Mouse (Mus musculus) midbrain, embryonic 13.5 days (tissue): ENCODE data around the gene Apbb2. TPM values are rescaled to one million over a fixed set of nuclear protein-coding genes. Genes with fewer than 3 reads are reported as not detected.

Source experiments
- ATAC-seq: fragments of 200-750 bp; cut with Nextera tagmentation; 2 replicates; pipeline ENCODE4 v1.8.0; 2017; ENCODE audit warnings: mild to moderate bottlenecking, moderate TSS enrichment, moderate library complexity
- H3K27ac ChIP-seq: fragments of 300-500 bp; sonication (generic); 2 replicates; pipeline ENCODE4 v1.5.1; 2015; ENCODE audit warnings: inconsistent platforms, mild to moderate bottlenecking, moderate library complexity
- H3K27me3 ChIP-seq: fragments of 300-500 bp; sonication (generic); 2 replicates; pipeline ENCODE4 v1.6.1; 2015; ENCODE audit warnings: mild to moderate bottlenecking, inconsistent platforms
- H3K36me3 ChIP-seq: fragments of 300-500 bp; sonication (generic); 2 replicates; pipeline ENCODE4 v1.6.1; 2015; ENCODE audit warnings: mild to moderate bottlenecking, inconsistent platforms
- H3K4me1 ChIP-seq: fragments of 300-500 bp; sonication (generic); replicated peaks from 2 replicates; pipeline ENCODE4 v1.6.1; 2015; ENCODE audit warnings: inconsistent platforms
- H3K4me2 ChIP-seq: fragments of 300-500 bp; sonication (generic); replicated peaks from 2 replicates; pipeline ENCODE4 v1.6.1; 2015; ENCODE audit warnings: moderate library complexity, mild to moderate bottlenecking, inconsistent platforms
- H3K4me3 ChIP-seq: fragments of 300-500 bp; sonication (generic); replicated peaks from 2 replicates; pipeline ENCODE4 v1.5.1; 2015; ENCODE audit warnings: mild to moderate bottlenecking, inconsistent platforms
- H3K9ac ChIP-seq: fragments of 300-500 bp; sonication (generic); replicated peaks from 2 replicates; pipeline ENCODE4 v1.6.1; 2015; ENCODE audit warnings: mild to moderate bottlenecking, inconsistent platforms
- H3K9me3 ChIP-seq: fragments of 300-500 bp; sonication (generic); 2 replicates; pipeline ENCODE4 v1.6.1; 2016; ENCODE audit warnings: mild to moderate bottlenecking, inconsistent platforms
- WGBS: fragments of 180-500 bp; shearing (Covaris S2); methylation state at CpG from one replicate; pipeline ENCODE4 v1.1.7; 2015; 5-methylcytosine and 5-hydroxymethylcytosine counted together
- polyA plus RNA-seq: library from polyadenylated mRNA; unstranded; fragments of >200 nt; fragmentation: Nextera tagmentation; extraction: Ambion mirVana; gene quantifications from 2 replicates; pipeline ENCODE4 v1.2.1, GENCODE M21; 2015

The Apbb2 gene
- polyA plus RNA-seq, 1 experiment from 2014 or later = 93.4 TPM

DNA sequence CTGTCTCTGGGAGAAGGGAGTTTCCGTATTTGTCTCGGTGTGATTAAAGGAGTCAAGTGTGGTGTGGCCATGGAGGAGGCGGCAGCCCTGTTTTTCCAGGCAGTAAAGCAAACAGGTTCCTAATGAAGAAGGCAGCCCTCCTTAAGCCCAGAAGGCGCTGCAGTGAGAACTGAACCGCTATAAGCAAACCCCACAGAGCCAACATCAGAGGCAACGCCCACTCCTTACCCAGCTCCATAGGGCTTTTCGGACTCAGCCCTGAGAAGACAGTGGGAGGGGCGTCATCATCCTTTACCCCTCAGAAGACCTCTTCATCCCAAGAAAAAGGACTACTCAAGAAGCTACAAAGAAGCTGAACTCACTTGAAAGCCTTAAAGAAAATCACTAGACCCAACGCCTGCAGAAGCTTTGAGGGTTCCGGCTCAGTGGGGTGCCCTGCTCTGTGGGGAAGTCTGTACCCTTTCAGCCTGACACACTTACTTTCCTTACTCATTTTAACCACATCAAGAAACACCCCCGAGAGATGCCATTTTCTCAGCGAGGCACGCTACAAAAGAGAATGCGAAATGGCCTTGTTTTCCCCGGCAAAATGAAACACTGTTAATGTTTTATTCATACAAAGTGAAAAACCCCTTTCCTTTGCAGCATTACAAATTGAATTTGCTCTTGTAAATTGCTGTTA, 258.7 kb downstream of the Apbb2 start:
- H3K36me3 ChIP-seq = peaks cover 11% of the 10 kb centered on the region; the same call in 1 of the 2 replicates
- WGBS = 31% methylated on average over 15 of the region's 15 CpGs
- H3K4me2 ChIP-seq = peak overlapping the region; percentile 17; the same call in 1 of the 2 replicates
- H3K4me3 ChIP-seq = no peak overlapping the region
- ATAC-seq = peak; percentile 51
- peaks cover 40% of the 10 kb centered on the region for H3K4me1 ChIP-seq
- H3K9ac ChIP-seq = no peak overlapping the region
- no peaks in the 10 kb centered on the region for H3K9me3 ChIP-seq
- peak overlapping the region; percentile 45; the same call in 1 of the 2 replicates for H3K27ac ChIP-seq
- no peaks in the 10 kb centered on the region for H3K27me3 ChIP-seq

DNA sequence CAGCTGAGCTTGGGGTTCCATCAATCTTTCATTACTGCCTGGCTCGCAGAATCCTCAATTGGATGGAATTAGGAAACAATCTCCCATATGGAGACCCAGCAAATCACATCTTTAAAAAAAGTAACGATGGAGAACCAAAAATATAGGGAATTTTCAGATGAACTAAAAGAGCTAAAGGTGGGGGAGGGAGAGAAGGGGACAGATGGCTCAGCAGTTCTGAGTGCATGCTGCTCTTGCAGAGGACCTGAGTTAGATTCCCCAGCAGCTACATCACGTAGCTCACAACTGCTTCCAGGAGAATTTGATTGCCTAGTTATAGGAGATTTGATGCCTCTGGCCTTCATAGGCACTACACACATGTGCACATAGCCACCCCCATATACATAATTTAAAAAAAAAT, 263.4 kb downstream of the Apbb2 start:
- Histone ChIP-seq H3K27ac (no peak overlapping the region), H3K9ac (no peak overlapping the region), H3K9me3 (no peaks in the 10 kb centered on the region), H3K4me2 (no peak overlapping the region), H3K27me3 (no peaks in the 10 kb centered on the region), H3K4me1 (peaks cover 19% of the 10 kb centered on the region), H3K36me3 (0 out of 2 replicates have a peak, but pooled peaks cover 8% of the 10 kb centered on the region), H3K4me3 (no peak overlapping the region)
- WGBS = 75% methylated on average over 3 of the region's 3 CpGs
- no peak for ATAC-seq

DNA sequence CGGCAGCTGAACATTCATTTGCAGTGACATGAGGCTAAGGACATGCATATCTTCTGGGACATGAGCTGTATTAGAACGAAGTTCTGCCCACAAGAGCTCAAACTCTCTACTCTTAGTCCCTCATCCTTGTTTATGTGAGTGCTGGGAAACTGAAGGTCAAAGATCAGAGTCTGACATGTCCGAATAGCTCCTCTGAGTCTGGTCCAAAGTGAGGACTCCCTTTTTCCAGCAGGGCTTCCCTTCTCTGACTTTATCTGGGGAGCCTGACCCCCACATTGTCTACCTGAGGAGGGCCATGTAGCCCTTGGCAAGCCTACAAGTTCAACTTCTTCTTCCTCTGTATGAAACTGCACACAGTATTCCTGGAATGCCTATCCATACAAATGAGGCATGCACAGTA, 264.7 kb downstream of the Apbb2 start:
- ATAC-seq = no peak
- WGBS = 73% methylated on average over 3 of the region's 3 CpGs
- no peak overlapping the region for H3K4me2 ChIP-seq
- H3K4me3 ChIP-seq = no peak overlapping the region
- H3K27me3 ChIP-seq = no peaks in the 10 kb centered on the region
- no peaks in the 10 kb centered on the region for H3K9me3 ChIP-seq
- H3K9ac ChIP-seq = no peak overlapping the region
- peaks cover 7% of the 10 kb centered on the region for H3K4me1 ChIP-seq
- 0 out of 2 replicates have a peak, but pooled peaks cover 12% of the 10 kb centered on the region for H3K36me3 ChIP-seq
- no peak overlapping the region for H3K27ac ChIP-seq

DNA sequence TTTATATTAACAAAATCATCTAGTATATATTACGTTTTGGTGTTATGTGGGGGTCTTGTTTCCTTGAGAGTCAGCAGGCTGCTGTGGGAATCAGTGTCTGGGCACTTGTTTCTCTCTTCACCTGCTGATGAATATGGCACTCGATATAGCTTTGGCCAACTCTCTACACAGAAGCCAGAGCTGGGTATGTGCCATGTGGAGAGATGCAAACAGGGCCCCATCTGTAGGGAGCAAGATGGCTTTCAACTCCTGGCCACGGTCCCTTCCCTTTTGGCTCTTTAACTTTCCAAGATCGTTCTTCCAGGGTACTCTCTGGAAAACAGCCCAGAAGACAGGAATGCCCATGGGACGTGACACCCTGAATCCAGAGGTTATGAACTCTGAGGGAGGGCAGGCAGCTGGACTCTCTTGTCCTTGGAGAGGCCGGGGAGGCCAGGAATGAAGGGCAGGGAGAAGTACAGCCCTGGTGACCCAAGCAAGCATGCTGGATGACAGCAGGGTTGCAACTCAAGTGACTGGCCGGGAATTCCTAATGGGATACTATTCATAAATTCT, 266.7 kb downstream of the Apbb2 start:
- WGBS = 95% methylated on average over 7 of the region's 7 CpGs
- H3K9me3 ChIP-seq = no peaks in the 10 kb centered on the region
- no peak overlapping the region for H3K4me3 ChIP-seq
- H3K9ac ChIP-seq = no peak overlapping the region
- H3K4me2 ChIP-seq = no peak overlapping the region
- ATAC-seq = no peak
- H3K27me3 ChIP-seq = no peaks in the 10 kb centered on the region
- no peak overlapping the region for H3K27ac ChIP-seq
- 0 out of 2 replicates have a peak, but pooled peaks cover 12% of the 10 kb centered on the region for H3K36me3 ChIP-seq
- H3K4me1 ChIP-seq = peaks cover 7% of the 10 kb centered on the region; the same call in 1 of the 2 replicates

DNA sequence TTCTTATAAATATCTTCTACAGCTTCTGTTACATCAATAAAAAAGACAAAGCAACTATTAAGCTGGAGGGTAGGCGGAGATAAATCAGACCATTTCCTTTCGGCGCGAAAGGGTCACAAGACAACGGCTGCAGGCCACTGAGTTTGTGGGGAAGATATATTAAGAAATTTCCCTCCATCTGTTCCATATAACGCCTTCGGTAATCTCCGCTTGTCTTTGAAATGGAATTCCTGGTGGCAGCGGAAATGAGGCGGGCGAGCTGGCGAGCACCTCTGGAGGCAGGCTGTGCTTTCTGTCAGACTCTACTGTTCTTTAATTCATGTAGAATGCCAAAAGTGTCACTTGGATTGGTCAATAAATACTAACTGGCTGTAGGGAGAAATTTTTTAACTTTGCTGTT, 267.5 kb downstream of the Apbb2 start:
- Histone ChIP-seq H3K27ac (no peak overlapping the region), H3K4me3 (no peak overlapping the region), H3K36me3 (0 out of 2 replicates have a peak, but pooled peaks cover 12% of the 10 kb centered on the region), H3K9me3 (no peaks in the 10 kb centered on the region), H3K4me2 (no peak overlapping the region), H3K27me3 (no peaks in the 10 kb centered on the region), H3K4me1 (peaks cover 7% of the 10 kb centered on the region; the same call in 1 of the 2 replicates), H3K9ac (no peak overlapping the region)
- 85% methylated on average over 12 of the region's 12 CpGs for WGBS
- ATAC-seq = no peak

DNA sequence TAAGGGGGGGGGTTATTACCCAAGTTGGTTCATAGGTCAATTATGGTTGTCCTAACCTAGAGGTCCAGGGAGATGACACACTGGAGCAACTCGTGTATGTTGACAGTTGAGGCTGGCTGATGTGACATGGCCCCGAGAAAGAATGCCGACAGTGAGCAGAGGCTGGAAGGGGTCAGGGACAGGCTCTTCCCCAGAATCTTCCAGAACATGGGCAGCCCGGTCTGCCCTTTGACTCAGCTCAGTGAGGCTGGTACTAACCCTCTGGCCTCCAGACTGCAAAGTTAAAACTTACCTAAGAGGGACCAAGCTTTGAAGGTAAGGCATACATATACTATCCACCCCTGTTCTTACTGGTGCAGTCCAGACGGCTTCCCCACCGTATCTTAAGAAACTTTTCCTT, 268.0 kb downstream of the Apbb2 start:
- H3K4me2 ChIP-seq = no peak overlapping the region
- H3K9me3 ChIP-seq = no peaks in the 10 kb centered on the region
- 89% methylated on average over 6 of the region's 6 CpGs for WGBS
- no peak overlapping the region for H3K4me3 ChIP-seq
- H3K36me3 ChIP-seq = 0 out of 2 replicates have a peak, but pooled peaks cover 12% of the 10 kb centered on the region
- no peak overlapping the region for H3K9ac ChIP-seq
- ATAC-seq = no peak
- no peaks in the 10 kb centered on the region for H3K27me3 ChIP-seq
- H3K27ac ChIP-seq = no peak overlapping the region
- peaks cover 7% of the 10 kb centered on the region; the same call in 1 of the 2 replicates for H3K4me1 ChIP-seq

DNA sequence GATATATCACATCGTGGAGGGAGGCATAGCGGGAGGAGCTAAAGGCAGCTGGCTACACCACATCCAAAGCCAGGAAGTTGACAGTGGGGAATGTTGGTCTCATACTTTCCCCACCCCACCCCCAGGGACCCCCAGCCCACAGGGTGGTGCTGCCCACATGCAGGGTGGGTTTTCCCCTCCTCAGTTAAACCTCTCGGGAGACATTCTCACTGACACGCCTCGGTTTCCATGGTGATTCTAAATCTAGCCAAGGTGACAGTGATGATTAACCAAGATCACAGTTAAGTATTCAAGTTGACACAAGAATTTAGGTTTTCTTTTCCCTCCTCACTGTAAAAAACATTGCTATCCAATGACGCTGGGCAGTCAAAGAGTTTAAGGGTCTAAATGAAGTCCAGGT, 270.2 kb downstream of the Apbb2 start:
- no peak for ATAC-seq
- WGBS = 81% methylated on average over 6 of the region's 6 CpGs
- no peaks in the 10 kb centered on the region for H3K9me3 ChIP-seq
- no peak overlapping the region for H3K4me2 ChIP-seq
- no peaks in the 10 kb centered on the region for H3K27me3 ChIP-seq
- no peak overlapping the region for H3K4me3 ChIP-seq
- 0 out of 2 replicates have a peak, but pooled peaks cover 12% of the 10 kb centered on the region for H3K36me3 ChIP-seq
- peaks cover 1% of the 10 kb centered on the region; the same call in 1 of the 2 replicates for H3K4me1 ChIP-seq
- H3K9ac ChIP-seq = no peak overlapping the region
- H3K27ac ChIP-seq = no peak overlapping the region

DNA sequence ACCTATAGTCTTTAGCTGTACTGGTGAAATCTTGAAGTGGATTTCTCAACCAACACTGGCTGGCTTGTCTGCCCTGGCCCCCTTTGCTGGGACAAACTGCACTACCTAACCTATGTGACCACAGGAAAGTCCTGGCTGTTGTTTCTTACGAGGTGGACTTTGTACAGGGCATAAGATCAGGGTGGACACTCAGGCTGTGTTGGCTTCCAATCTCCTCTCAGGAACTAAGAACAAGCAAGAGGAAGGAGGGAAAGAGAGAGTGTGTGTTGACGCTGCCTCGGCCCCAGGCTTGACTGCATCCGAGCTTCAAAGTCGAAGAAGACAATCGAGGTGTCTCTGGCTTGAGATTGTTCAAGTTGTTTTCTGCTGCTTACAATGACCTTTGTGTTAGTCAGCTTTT, 271.8 kb downstream of the Apbb2 start:
- Histone ChIP-seq H3K9me3 (no peaks in the 10 kb centered on the region), H3K4me1 (peaks cover 6% of the 10 kb centered on the region; the same call in 1 of the 2 replicates), H3K36me3 (0 out of 2 replicates have a peak, but pooled peaks cover 4% of the 10 kb centered on the region), H3K4me3 (no peak overlapping the region), H3K4me2 (no peak overlapping the region), H3K27me3 (no peaks in the 10 kb centered on the region), H3K27ac (no peak overlapping the region), H3K9ac (no peak overlapping the region)
- WGBS = 88% methylated on average over 6 of the region's 6 CpGs
- no peak for ATAC-seq

DNA sequence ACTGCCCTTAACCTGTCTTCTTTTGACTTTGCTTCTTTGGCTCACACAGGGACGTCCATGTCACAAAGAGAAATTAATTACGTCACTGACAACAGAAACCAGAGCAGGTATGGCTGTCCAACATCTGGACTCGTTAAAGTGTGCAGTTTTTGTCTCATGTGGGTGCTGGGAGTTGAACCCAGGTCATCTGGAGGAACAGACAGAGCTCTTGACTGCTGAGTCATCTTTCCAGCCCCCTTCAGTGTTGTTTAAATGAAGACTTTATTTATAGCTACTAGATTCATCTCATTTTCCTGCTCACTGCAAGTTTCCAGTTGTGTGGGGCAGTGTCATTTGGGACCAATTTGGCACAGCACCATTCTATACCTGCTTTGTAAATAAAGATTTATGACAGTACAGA, 273.4 kb downstream of the Apbb2 start:
- ATAC-seq = no peak
- H3K27ac ChIP-seq = no peak overlapping the region
- no peak overlapping the region for H3K9ac ChIP-seq
- no peak overlapping the region for H3K4me2 ChIP-seq
- no peaks in the 10 kb centered on the region for H3K27me3 ChIP-seq
- H3K36me3 ChIP-seq = 0 out of 2 replicates have a peak, but pooled peaks cover 3% of the 10 kb centered on the region
- WGBS = 63% methylated on average over 3 of the region's 3 CpGs
- no peaks in the 10 kb centered on the region for H3K9me3 ChIP-seq
- H3K4me3 ChIP-seq = no peak overlapping the region
- H3K4me1 ChIP-seq = peaks cover 22% of the 10 kb centered on the region

DNA sequence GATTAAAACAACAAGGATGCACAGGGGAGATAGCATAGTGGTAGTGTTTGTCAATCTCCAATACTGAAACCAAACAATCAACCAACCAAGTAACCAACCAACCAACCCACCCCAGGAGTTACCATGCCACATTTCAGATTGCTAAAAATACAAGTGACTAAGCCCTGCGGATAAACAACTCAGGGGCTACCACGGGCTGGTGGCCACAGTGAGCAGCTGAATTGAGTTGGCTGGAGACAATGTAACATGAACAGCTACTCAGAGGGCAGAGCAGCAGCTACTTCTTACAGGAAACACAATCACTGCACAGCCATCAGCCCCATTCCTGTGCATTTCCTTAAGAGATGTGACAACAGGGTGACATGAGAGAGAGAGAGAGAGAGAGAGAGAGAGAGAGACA, 274.4 kb downstream of the Apbb2 start:
- Histone ChIP-seq H3K4me3 (no peak overlapping the region), H3K9me3 (no peaks in the 10 kb centered on the region), H3K36me3 (no peaks in the 10 kb centered on the region), H3K4me2 (no peak overlapping the region), H3K27ac (no peak overlapping the region), H3K4me1 (peaks cover 25% of the 10 kb centered on the region), H3K27me3 (no peaks in the 10 kb centered on the region), H3K9ac (no peak overlapping the region)
- no peak for ATAC-seq
- WGBS = 70% methylated on average over 2 of the region's 2 CpGs

DNA sequence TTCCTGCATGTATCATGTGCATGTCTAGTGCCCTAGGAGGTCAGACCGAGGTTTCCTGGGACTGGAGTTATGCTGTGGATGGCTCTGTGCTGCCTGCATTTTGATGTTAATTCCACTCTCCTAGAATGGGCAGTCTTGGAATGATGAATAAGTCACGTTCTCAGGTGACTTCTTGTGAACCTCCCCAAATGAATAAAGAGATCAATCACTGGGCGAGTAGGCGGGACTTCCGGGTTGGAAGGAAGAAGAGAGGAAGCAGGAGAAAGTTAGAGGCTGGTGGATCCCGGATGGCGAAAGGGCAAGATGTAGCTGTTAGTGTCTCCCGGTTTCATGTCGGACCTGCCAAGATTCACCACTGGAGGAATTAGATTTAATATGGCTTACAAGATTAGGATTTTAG, 276.3 kb downstream of the Apbb2 start:
- H3K4me2 ChIP-seq = no peak overlapping the region
- peaks cover 44% of the 10 kb centered on the region for H3K4me1 ChIP-seq
- 0 out of 2 replicates have a peak, but pooled peaks cover 5% of the 10 kb centered on the region for H3K27me3 ChIP-seq
- H3K27ac ChIP-seq = no peak overlapping the region
- no peak overlapping the region for H3K9ac ChIP-seq
- no peaks in the 10 kb centered on the region for H3K36me3 ChIP-seq
- ATAC-seq = no peak
- H3K9me3 ChIP-seq = no peaks in the 10 kb centered on the region
- H3K4me3 ChIP-seq = no peak overlapping the region
- 72% methylated on average over 9 of the region's 9 CpGs for WGBS

DNA sequence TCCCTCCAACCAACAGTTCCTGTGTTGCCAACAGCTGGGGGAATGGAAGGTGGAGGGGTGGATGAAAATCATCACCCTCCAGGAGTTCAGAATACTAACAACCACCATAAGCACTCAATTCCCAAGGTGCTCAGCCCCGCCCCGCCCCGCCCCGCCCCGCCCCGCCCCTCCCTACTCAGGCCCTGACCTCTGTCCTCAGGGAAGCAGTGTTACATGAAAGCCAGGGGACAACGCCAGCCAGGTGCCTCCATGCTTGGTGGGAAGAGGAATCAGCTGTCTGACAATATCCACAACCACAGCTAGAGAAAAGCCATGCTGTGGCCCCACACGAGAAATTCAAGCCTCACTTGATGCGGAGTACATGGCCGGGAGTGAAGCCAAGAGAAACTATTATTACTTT, 276.7 kb downstream of the Apbb2 start:
- Histone ChIP-seq H3K36me3 (no peaks in the 10 kb centered on the region), H3K9ac (no peak overlapping the region), H3K4me3 (no peak overlapping the region), H3K4me1 (peaks cover 48% of the 10 kb centered on the region), H3K9me3 (no peaks in the 10 kb centered on the region), H3K4me2 (no peak overlapping the region), H3K27ac (peak overlapping the region; percentile 67; the same call in 1 of the 2 replicates), H3K27me3 (0 out of 2 replicates have a peak, but pooled peaks cover 5% of the 10 kb centered on the region)
- no peak for ATAC-seq
- WGBS = 48% methylated on average over 10 of the region's 10 CpGs
